Mouse (Mus musculus) cerebellum, adult 11-12 months (tissue): ENCODE results near the gene C2cd3.

Experiments used
- DNase-seq: peaks from one replicate; pipeline ENCODE4 v3.0.0; 2022

Gene C2cd3

DNA sequence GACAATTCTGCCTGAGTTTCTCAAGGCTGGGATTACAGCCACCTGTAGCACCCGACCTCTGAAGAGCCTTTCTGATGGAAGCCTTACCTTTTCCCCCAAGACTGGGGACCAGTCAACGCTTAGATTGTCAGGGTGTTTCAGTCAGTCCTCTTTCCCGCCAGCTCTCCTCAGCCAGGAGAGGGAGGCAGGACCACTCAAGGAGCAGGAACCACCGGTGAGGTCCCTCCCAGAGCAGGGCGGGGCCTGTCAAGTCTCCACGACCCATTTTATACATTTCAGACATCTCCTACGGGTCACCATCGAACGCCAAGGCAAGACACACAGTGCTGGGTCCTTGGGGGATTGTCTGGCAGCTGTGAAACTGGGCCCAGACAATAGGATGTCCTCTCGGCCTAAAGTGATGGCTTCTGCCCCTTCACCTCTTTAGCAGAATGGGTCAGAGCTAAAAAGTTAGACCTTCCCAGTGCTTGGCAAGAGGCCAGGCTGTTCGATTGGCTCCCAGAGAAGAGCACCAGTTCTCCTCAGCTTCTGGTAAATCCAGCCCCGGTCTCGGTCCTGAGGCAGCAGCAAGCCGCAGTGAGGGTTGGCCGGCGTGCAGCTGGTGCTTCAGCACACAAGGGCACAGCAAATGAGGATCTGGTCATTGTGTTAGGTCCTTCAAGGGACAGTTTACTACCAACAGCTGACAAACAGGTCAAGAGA, 128.4 kb downstream of the C2cd3 start:
- DNase-seq, result no peak

DNA sequence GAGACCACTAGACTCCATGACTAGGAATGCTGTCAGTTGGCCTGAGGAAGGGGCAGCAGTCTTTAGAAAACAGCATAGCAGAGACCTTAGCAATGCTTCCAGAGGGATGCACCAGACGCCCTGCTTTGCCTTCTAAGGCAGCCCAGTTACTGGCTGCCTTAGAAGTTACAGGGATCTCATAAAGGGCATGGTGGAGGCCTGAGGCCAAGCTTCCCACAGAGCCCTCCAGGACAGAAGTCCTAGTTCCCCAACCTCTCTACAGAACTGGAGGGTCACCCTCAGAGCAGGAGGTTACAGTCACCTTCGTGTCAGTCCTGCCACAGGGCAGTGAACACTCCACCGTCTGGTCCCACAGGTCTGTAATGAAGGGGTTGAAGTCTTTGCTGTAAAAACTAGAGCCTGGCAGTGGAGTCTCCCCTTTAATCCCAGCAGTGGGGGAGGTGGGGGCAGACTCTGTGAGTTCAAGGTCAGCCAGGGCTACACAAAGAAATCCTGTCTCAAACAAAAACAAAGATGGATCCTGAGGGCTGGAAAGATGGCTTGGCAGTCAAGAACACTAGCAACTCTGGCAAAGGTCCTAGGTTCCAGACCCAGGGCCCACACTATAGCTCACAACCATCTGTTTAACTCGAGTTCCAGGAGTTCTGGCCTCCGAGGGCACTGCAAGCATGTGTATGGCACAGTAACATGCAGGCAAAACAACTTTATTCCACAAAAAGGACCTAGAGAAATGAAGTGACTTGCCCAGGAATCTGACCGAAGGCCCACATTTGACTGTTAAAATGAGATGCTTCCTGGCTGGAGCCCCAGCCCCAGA, 129.2 kb downstream of the C2cd3 start:
- DNase-seq, result no peak

GRCm38 (mm10) chr7:100501844-100502373, 129.9 kb downstream of the C2cd3 start:
- DNase-seq, result no peak

DNA sequence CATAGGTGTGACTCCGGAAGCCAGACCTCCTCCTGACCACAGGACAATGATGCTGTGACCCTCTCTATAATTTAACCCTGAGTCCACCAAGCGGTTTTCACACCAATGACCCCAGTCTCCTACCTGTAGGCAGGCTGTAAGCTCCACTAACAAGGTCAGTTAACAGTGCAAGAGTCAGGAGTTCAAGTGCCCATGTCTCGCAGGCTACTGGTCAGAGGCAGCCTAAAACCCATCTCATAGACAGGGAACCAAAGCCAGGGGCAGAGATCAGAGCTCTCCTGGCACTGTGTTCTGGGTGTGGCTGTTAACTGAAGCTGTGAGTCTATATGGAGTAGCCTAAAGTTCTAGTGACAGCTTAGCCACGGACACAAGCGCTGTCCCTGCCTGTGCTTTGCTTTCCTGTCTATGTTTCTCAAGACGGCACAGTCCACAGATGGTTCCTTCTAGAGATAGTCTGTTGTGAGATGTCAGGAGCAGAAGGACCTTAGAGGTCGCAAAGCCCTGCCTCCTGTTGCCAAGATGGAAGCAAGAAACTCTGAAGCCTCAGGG, 130.4 kb downstream of the C2cd3 start:
- DNase-seq, result no peak

- no peak for DNase-seq
Measured at GRCm38 (mm10) chr7:100503076-100503475, 131.0 kb downstream of the C2cd3 start.

DNA sequence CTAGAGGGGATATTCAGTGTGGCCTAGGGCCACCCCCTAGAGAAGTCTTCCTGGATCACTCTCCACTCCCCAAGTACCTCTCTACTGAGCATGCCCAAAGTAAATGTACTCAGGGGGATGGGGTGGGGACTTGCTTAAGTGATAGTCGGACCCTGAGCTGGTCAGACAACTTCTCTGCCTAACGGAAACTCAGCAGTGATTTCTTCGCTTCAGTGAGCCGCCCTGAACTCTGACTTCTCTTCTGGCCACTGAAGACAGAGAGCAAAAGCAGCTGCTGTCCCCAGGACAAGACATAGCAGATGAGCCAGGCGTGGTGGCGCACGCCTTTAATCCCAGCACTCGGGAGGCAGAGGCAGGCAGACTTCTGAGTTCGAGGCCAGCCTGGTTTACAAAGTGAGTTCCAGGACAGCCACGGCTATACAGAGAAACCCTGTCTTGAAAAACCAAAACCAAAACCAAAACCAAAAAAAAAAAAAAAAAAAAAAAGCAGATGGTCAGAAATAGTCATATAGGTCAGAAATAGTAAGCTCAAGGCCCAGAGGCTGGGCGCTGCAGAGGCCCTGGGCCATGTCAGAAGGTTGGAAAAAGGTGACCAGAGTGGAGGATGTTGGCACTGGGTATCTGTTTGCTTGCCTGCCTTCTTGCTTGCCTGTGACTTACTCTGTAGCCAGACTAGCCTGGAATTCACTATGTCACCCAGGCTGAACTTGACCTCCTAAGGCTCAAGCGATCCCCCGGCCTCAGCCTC, 132.9 kb downstream of the C2cd3 start:
- DNase-seq, result no peak

DNA sequence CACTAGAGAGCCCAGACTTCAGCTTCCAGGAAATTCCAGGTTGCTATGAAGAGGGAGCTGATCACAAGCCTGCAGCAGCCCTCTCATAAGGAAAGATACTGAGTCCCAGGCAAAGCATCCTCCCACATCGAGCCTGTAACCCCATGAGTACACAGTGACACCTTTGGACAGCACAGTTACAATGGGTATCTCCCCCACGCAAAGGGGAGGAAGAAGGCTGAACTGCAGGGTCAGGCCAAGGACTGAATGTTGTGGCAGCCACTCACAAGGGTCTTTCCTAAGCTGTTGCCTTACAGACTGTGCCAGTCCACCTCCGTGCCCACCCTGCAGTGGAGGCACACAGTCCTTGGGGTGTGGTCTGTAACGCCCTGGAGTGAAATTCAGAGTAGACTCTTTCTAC, 134.5 kb downstream of the C2cd3 start:
- no peak for DNase-seq

DNA sequence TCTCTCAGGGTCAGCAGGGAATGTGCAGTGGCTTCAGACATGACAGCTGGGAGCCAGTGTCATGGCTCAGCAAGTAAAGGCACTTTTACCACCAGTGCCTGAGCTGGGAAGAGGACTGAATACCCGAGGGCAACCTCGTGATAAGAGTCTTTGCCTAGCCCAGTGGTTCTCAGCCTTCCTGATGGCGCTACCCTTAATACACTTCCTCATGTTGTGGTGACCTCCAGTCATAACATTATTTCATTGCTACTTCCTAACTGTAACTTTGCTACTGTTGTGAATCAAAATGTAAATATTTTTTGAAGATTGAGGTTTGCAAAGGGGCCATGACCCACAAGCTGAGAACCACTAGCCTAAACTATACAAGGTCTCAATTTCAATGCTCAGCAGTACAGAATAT, 136.6 kb downstream of the C2cd3 start:
- DNase-seq, result no peak

- DNase-seq, result no peak
Measured at GRCm38 (mm10) chr7:100511602-100512001, 139.6 kb downstream of the C2cd3 start.

DNA sequence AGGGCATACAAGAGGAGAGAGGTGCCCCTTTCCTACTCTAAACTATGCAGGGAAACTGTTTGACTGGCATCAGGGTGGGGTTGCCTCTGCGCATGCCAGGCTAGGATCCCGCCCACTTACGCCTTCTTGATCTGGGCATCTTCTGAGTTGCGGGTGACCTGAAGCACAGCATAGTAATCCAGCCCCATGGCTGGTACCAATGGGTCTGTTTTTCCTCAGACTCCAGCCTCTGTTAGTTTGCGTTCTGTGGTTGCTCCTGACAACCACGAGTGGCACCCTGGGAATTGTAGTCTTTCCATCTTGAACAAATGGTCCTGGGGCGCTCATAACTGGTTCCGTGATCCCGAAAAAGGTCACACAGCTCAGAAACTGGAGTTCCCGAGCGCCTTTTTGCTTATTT, 142.5 kb downstream of the C2cd3 start, which contains the start of gene Dnajb13:
Dnajb13 (minus strand) TSS at position 388 of the 400 bp plus-strand sequence.
- no peak for DNase-seq
